Mouse (Mus musculus): ENCODE measurements around the gene Pde3a. TPM values are rescaled to one million over a fixed set of nuclear protein-coding genes. Genes with fewer than 3 reads are reported as not detected.
"Not testable (repeated sequence)": the region's sequence is repeated elsewhere in the genome, so short reads cannot be mapped to it uniquely, and the experiment has no call there.

Pde3a gene
- polyA plus RNA-seq, 1 experiment from 2014 or later: 5.8 TPM

- no peak overlapping the region for H3K4me3 ChIP-seq (replicated peaks)
- no peaks in the 10 kb centered on the region for H3K27me3 ChIP-seq
- H3K9me3 ChIP-seq (replicated peaks): no peaks in the 10 kb centered on the region
- ATAC-seq (ENCODE audit: insufficient number of reproducible peaks, low FRiP score, low TSS enrichment, low read depth): no peak
- H3K4me2 ChIP-seq (replicated peaks): no peak overlapping the region
- no peak overlapping the region for H3K9ac ChIP-seq
- no peak overlapping the region for H3K27ac ChIP-seq (replicated peaks)
- WGBS: 81% methylated on average over 4 of the region's 4 CpGs
- 0 out of 2 replicates have a peak, but pooled peaks cover 5% of the 10 kb centered on the region for H3K4me1 ChIP-seq
- H3K36me3 ChIP-seq: no peaks in the 10 kb centered on the region
These were observed 53.8 kb downstream of the Pde3a start for GRCm38 (mm10) chr6:141302842-141303241.

- Histone ChIP-seq H3K4me3 (replicated peaks) (no peak overlapping the region), H3K9me3 (replicated peaks) (no peaks in the 10 kb centered on the region), H3K9ac (no peak overlapping the region), H3K27me3 (no peaks in the 10 kb centered on the region), H3K27ac (replicated peaks) (no peak overlapping the region), H3K4me2 (replicated peaks) (no peak overlapping the region), H3K36me3 (no peaks in the 10 kb centered on the region), H3K4me1 (0 out of 2 replicates have a peak, but pooled peaks cover 5% of the 10 kb centered on the region)
- no peak for ATAC-seq (ENCODE audit: insufficient number of reproducible peaks, low FRiP score, low TSS enrichment, low read depth)
- 74% methylated on average over 1 of the region's 1 CpGs for WGBS
These were observed 58.3 kb downstream of the Pde3a start for GRCm38 (mm10) chr6:141307326-141307725.

- no peak for ATAC-seq (ENCODE audit: insufficient number of reproducible peaks, low FRiP score, low TSS enrichment, low read depth)
- Histone ChIP-seq H3K4me1 (0 out of 2 replicates have a peak, but pooled peaks cover 5% of the 10 kb centered on the region), H3K27ac (replicated peaks) (no peak overlapping the region), H3K4me3 (replicated peaks) (no peak overlapping the region), H3K9me3 (replicated peaks) (no peaks in the 10 kb centered on the region), H3K4me2 (replicated peaks) (no peak overlapping the region), H3K27me3 (no peaks in the 10 kb centered on the region), H3K36me3 (no peaks in the 10 kb centered on the region), H3K9ac (no peak overlapping the region)
- WGBS: 51% methylated on average over 2 of the region's 2 CpGs
These were observed 59.4 kb downstream of the Pde3a start for GRCm38 (mm10) chr6:141308451-141308850.

- Histone ChIP-seq H3K9me3 (replicated peaks) (no peaks in the 10 kb centered on the region), H3K4me2 (replicated peaks) (no peak overlapping the region), H3K4me1 (0 out of 2 replicates have a peak, but pooled peaks cover 5% of the 10 kb centered on the region), H3K9ac (no peak overlapping the region), H3K4me3 (replicated peaks) (no peak overlapping the region), H3K27me3 (no peaks in the 10 kb centered on the region), H3K27ac (replicated peaks) (no peak overlapping the region), H3K36me3 (no peaks in the 10 kb centered on the region)
- ATAC-seq (ENCODE audit: insufficient number of reproducible peaks, low FRiP score, low TSS enrichment, low read depth): no peak
- 37% methylated on average over 3 of the region's 3 CpGs for WGBS
These were observed 60.8 kb downstream of the Pde3a start for GRCm38 (mm10) chr6:141309872-141310271.

- Histone ChIP-seq H3K4me2 (replicated peaks) (no peak overlapping the region), H3K27ac (replicated peaks) (no peak overlapping the region), H3K4me3 (replicated peaks) (no peak overlapping the region), H3K27me3 (no peaks in the 10 kb centered on the region), H3K36me3 (no peaks in the 10 kb centered on the region), H3K9ac (no peak overlapping the region), H3K4me1 (0 out of 2 replicates have a peak, but pooled peaks cover 1% of the 10 kb centered on the region), H3K9me3 (replicated peaks) (no peaks in the 10 kb centered on the region)
- 52% methylated on average over 6 of the region's 6 CpGs for WGBS
- no peak for ATAC-seq (ENCODE audit: insufficient number of reproducible peaks, low FRiP score, low TSS enrichment, low read depth)
These were observed 61.3 kb downstream of the Pde3a start for GRCm38 (mm10) chr6:141310351-141310750.

- H3K9ac ChIP-seq: no peak overlapping the region
- 57% methylated on average over 6 of the region's 6 CpGs for WGBS
- no peak for ATAC-seq (ENCODE audit: insufficient number of reproducible peaks, low FRiP score, low TSS enrichment, low read depth)
- H3K27me3 ChIP-seq: no peaks in the 10 kb centered on the region
- H3K9me3 ChIP-seq (replicated peaks): no peaks in the 10 kb centered on the region
- no peak overlapping the region for H3K27ac ChIP-seq (replicated peaks)
- H3K4me2 ChIP-seq (replicated peaks): no peak overlapping the region
- H3K4me3 ChIP-seq (replicated peaks): no peak overlapping the region
- no peaks in the 10 kb centered on the region for H3K36me3 ChIP-seq
- no peaks in the 10 kb centered on the region for H3K4me1 ChIP-seq
These were observed 62.5 kb downstream of the Pde3a start for GRCm38 (mm10) chr6:141311615-141312014.

GRCm38 (mm10) chr6:141313112-141313511 lies 64.0 kb downstream of the Pde3a start:
- Histone ChIP-seq H3K9ac (no peak overlapping the region), H3K36me3 (no peaks in the 10 kb centered on the region), H3K4me2 (replicated peaks) (no peak overlapping the region), H3K4me1 (no peaks in the 10 kb centered on the region), H3K27ac (replicated peaks) (no peak overlapping the region), H3K4me3 (replicated peaks) (no peak overlapping the region), H3K9me3 (replicated peaks) (no peaks in the 10 kb centered on the region), H3K27me3 (no peaks in the 10 kb centered on the region)
- no peak for ATAC-seq (ENCODE audit: insufficient number of reproducible peaks, low FRiP score, low TSS enrichment, low read depth)
- 90% methylated on average over 4 of the region's 4 CpGs for WGBS

GRCm38 (mm10) chr6:141318440-141318839 lies 69.4 kb downstream of the Pde3a start:
- Histone ChIP-seq H3K4me1 (no peaks in the 10 kb centered on the region), H3K4me2 (replicated peaks) (no peak overlapping the region), H3K36me3 (no peaks in the 10 kb centered on the region), H3K4me3 (replicated peaks) (no peak overlapping the region), H3K9ac (no peak overlapping the region), H3K27ac (replicated peaks) (no peak overlapping the region), H3K27me3 (no peaks in the 10 kb centered on the region), H3K9me3 (replicated peaks) (no peaks in the 10 kb centered on the region)
- ATAC-seq (ENCODE audit: insufficient number of reproducible peaks, low FRiP score, low TSS enrichment, low read depth): no peak
- 69% methylated on average over 3 of the region's 3 CpGs for WGBS

GRCm38 (mm10) chr6:141321253-141321652 lies 72.2 kb downstream of the Pde3a start:
- Histone ChIP-seq H3K36me3 (no peaks in the 10 kb centered on the region), H3K4me2 (replicated peaks) (no peak overlapping the region), H3K27ac (replicated peaks) (no peak overlapping the region), H3K4me1 (no peaks in the 10 kb centered on the region), H3K9me3 (replicated peaks) (no peaks in the 10 kb centered on the region), H3K27me3 (no peaks in the 10 kb centered on the region), H3K9ac (no peak overlapping the region), H3K4me3 (replicated peaks) (no peak overlapping the region)
- no peak for ATAC-seq (ENCODE audit: insufficient number of reproducible peaks, low FRiP score, low TSS enrichment, low read depth)
- 92% methylated on average over 3 of the region's 3 CpGs for WGBS

- ATAC-seq (ENCODE audit: insufficient number of reproducible peaks, low FRiP score, low TSS enrichment, low read depth): no peak
- no peak overlapping the region for H3K27ac ChIP-seq (replicated peaks)
These were observed 73.9 kb downstream of the Pde3a start for GRCm38 (mm10) chr6:141322961-141323360.

GRCm38 (mm10) chr6:141327134-141327533 lies 78.1 kb downstream of the Pde3a start:
- H3K4me1 ChIP-seq; ATAC-seq (ENCODE audit: insufficient number of reproducible peaks, low FRiP score, low TSS enrichment, low read depth): not testable (repeated sequence)
- WGBS: 75% methylated on average over 2 of the region's 2 CpGs

More at GRCm38 (mm10) chr6:141322961-141323360, 73.9 kb downstream of the Pde3a start:
- 42% methylated on average over 4 of the region's 4 CpGs for WGBS
- Histone ChIP-seq H3K4me2 (replicated peaks) (no peak overlapping the region), H3K4me1 (no peaks in the 10 kb centered on the region), H3K9me3 (replicated peaks) (no peaks in the 10 kb centered on the region), H3K9ac (no peak overlapping the region), H3K4me3 (replicated peaks) (no peak overlapping the region), H3K36me3 (no peaks in the 10 kb centered on the region), H3K27me3 (no peaks in the 10 kb centered on the region)

GRCm38 (mm10) chr6:141328071-141328470 lies 79.0 kb downstream of the Pde3a start:
- Histone ChIP-seq H3K36me3 (no peaks in the 10 kb centered on the region), H3K9me3 (replicated peaks) (no peaks in the 10 kb centered on the region), H3K27ac (replicated peaks) (no peak overlapping the region), H3K27me3 (no peaks in the 10 kb centered on the region), H3K4me2 (replicated peaks) (no peak overlapping the region), H3K4me3 (replicated peaks) (no peak overlapping the region), H3K4me1 (no peaks in the 10 kb centered on the region), H3K9ac (no peak overlapping the region)
- ATAC-seq (ENCODE audit: insufficient number of reproducible peaks, low FRiP score, low TSS enrichment, low read depth): no peak
- WGBS: 87% methylated on average over 3 of the region's 3 CpGs

More at GRCm38 (mm10) chr6:141327134-141327533, 78.1 kb downstream of the Pde3a start:
- not testable (repeated sequence) for H3K9me3 ChIP-seq (replicated peaks); H3K9ac ChIP-seq; H3K4me3 ChIP-seq (replicated peaks); H3K27me3 ChIP-seq; H3K4me2 ChIP-seq (replicated peaks); H3K27ac ChIP-seq (replicated peaks); H3K36me3 ChIP-seq
